Mouse (Mus musculus) Patski (cell line): ENCODE measurements around the gene Pth2. TPM values are rescaled to one million over a fixed set of nuclear protein-coding genes. Genes with fewer than 3 reads are reported as not detected.

Source experiments
- ATAC-seq: fragments of 100-300 bp; one replicate; pipeline ENCODE4 v1.8.0; 2021
- CTCF ChIA-PET: fragments of 350-600 bp; sonication (Branson Sonifier 250); formaldehyde crosslinking; loops from one replicate; lab custom pipeline; 2022; ENCODE audit warnings: inconsistent platforms; lab: Charles Lee
- POLR2A ChIA-PET: fragments of 350-600 bp; sonication (Branson Sonifier 250); formaldehyde crosslinking; loops from one replicate; lab custom pipeline; 2022; ENCODE audit warnings: antibody characterized with exemption, inconsistent platforms; lab: Charles Lee
- DNase-seq: peaks from one replicate; pipeline ENCODE4 v3.0.0-alpha.2; 2011; ENCODE audit warnings: low read depth, low spot score
- H3K27me3 ChIP-seq: fragments of 371-371 bp; one replicate; pipeline ENCODE4 v1.5.1; 2021
- CTCF ChIP-seq: fragments of 100-300 bp; IDR thresholded peaks from one replicate; pipeline ENCODE4 v1.5.1; 2021
- in situ Hi-C: fragments of 300-500 bp; cut with MboI; formaldehyde crosslinking; loops from 3 replicates; pipeline ENCODE4 v1.11.1; 2018; ENCODE audit warnings: low pct_unique_long_range_greater_than_20kb, mixed read lengths
- polyA plus RNA-seq: library from polyadenylated mRNA; unstranded; gene quantifications from one replicate; pipeline ENCODE4 v1.2.3, GENCODE M21; 2021

Gene Pth2
- polyA plus RNA-seq = not detected

- ChIA-PET POLR2A (no interaction called here), CTCF (no interaction called here)
- DNase-seq (no peak), ATAC-seq (no peak)
- no peak for TF ChIP-seq CTCF
- in situ Hi-C loops = no loop called here
- H3K27me3 ChIP-seq = peaks cover 68% of the 10 kb centered on the region
These were observed at the start of gene Pth2 for GRCm38 (mm10) chr7:45180896-45181477. TSS of gene Pth2 (plus strand) at chr7:45180995.

- H3K27me3 ChIP-seq = no peaks in the 10 kb centered on the region
- in situ Hi-C loops = no loop called here
- ChIA-PET CTCF (interaction anchor here (1.0 kb wide), 1 partner anchor 11 kb away, joined by 3 read pairs; no protein-coding TSS in a partner anchor), POLR2A (no interaction called here)
- DNase-seq (no peak), ATAC-seq (no peak)
- TF ChIP-seq CTCF = no peak
These were observed 48.9 kb upstream of the Pth2 start for GRCm38 (mm10) chr7:45131850-45132249.

- ATAC-seq (no peak), DNase-seq (no peak)
- ChIA-PET CTCF (interaction anchor here (1.6 kb wide), 1 partner anchor 9 kb away, joined by 4 read pairs; no protein-coding TSS in a partner anchor), POLR2A (no interaction called here)
- no peak for TF ChIP-seq CTCF
- in situ Hi-C loops = no loop called here
- H3K27me3 ChIP-seq = no peaks in the 10 kb centered on the region
These were observed 47.2 kb upstream of the Pth2 start for GRCm38 (mm10) chr7:45133446-45134159.

GRCm38 (mm10) chr7:45134544-45135026 lies 46.2 kb upstream of the Pth2 start:
- no peak for DNase-seq
- in situ Hi-C loops = no loop called here
- no peaks in the 10 kb centered on the region for H3K27me3 ChIP-seq
- TF ChIP-seq CTCF = no peak
- POLR2A ChIA-PET = no interaction called here
- no peak for ATAC-seq
- CTCF ChIA-PET = interaction anchor here (1.6 kb wide), 1 partner anchor 8 kb away, joined by 4 read pairs; no protein-coding TSS in a partner anchor

GRCm38 (mm10) chr7:45135370-45135769 lies 45.4 kb upstream of the Pth2 start:
- DNase-seq (no peak), ATAC-seq (no peak)
- no peaks in the 10 kb centered on the region for H3K27me3 ChIP-seq
- POLR2A ChIA-PET = no interaction called here
- no peak for TF ChIP-seq CTCF
- in situ Hi-C loops = no loop called here
- CTCF ChIA-PET = interaction anchor here (1.6 kb wide), 1 partner anchor 8 kb away, joined by 4 read pairs; no protein-coding TSS in a partner anchor

- no peak for TF ChIP-seq CTCF
- peak; percentile 79 for ATAC-seq
- POLR2A ChIA-PET = interaction anchor here (0.7 kb wide), 1 partner anchor 120 kb away, joined by 3 read pairs; the partner anchor contains the start of gene Scaf1
- in situ Hi-C loops = no loop called here
- CTCF ChIA-PET = interaction anchor here (1.1 to 2.8 kb wide), 5 partner anchors 11 to 55 kb away, joined by 3 to 10 read pairs (median 4); partner anchors contain the start of genes Aldh16a1, Pih1d1 and Rps11
- no peaks in the 10 kb centered on the region for H3K27me3 ChIP-seq
- DNase-seq = no peak
These were observed 44.7 kb upstream of the Pth2 start, which contains the start of the genes Gm45713 and Flt3l for GRCm38 (mm10) chr7:45135993-45136567. TSS of gene Gm45713 (minus strand) at chr7:45136231. TSS of gene Flt3l (minus strand) at chr7:45136432.

- no peaks in the 10 kb centered on the region for H3K27me3 ChIP-seq
- ATAC-seq (no peak), DNase-seq (no peak)
- no peak for TF ChIP-seq CTCF
- in situ Hi-C loops = no loop called here
- POLR2A ChIA-PET = no interaction called here
- CTCF ChIA-PET = interaction anchor here (1.3 to 2.8 kb wide), 4 partner anchors 14 to 57 kb away, joined by 4 to 10 read pairs (median 6); partner anchors contain the start of genes Aldh16a1, Pih1d1 and Rps11
These were observed 43.4 kb upstream of the Pth2 start for GRCm38 (mm10) chr7:45137171-45138006.

GRCm38 (mm10) chr7:45138403-45138802 lies 42.4 kb upstream of the Pth2 start:
- DNase-seq = no peak
- TF ChIP-seq CTCF = no peak
- ChIA-PET CTCF (interaction anchor here (1.5 to 2.8 kb wide), 2 partner anchors 13 to 15 kb away, joined by 4 to 10 read pairs; partner anchors contain the start of genes Aldh16a1 and Pih1d1), POLR2A (no interaction called here)
- in situ Hi-C loops = no loop called here
- no peak for ATAC-seq
- no peaks in the 10 kb centered on the region for H3K27me3 ChIP-seq

- ChIA-PET POLR2A (no interaction called here), CTCF (no interaction called here)
- no peak for DNase-seq
- H3K27me3 ChIP-seq = no peaks in the 10 kb centered on the region
- no peak for ATAC-seq
- TF ChIP-seq CTCF = no peak
- in situ Hi-C loops = no loop called here
These were observed 40.7 kb upstream of the Pth2 start for GRCm38 (mm10) chr7:45139904-45140723.
